Mouse (Mus musculus) cerebellum, postnatal 36 days (tissue): ENCODE results near the gene Olfr1175-ps.

Experiments
- DNase-seq, 2 experiments: peaks; one replicate each; pipeline ENCODE4 v3.0.0; 2021 to 2022; ENCODE audit warnings: mixed read lengths in 2 of 2

The Olfr1175-ps gene

GRCm38 (mm10) chr2:88327115-88327514 lies at the start of gene Olfr1175-ps:
Gene Olfr1175-ps, minus strand, starts transcription at chr2:88327215.
- DNase-seq = no peak

GRCm38 (mm10) chr2:88356304-88356703 lies 29.3 kb upstream of the Olfr1175-ps start:
- no peak for DNase-seq

- DNase-seq = no peak
Observed at GRCm38 (mm10) chr2:88346392-88346791, 19.4 kb upstream of the Olfr1175-ps start, which contains the start of gene Olfr1177-ps. Gene Olfr1177-ps, minus strand, starts transcription at chr2:88346492.

- DNase-seq = no peak
Observed at GRCm38 (mm10) chr2:88336421-88336820, 9.4 kb upstream of the Olfr1175-ps start, which contains the start of gene Olfr1176. Gene Olfr1176, plus strand, starts transcription at chr2:88336721.

- no peak for DNase-seq
Observed at GRCm38 (mm10) chr2:88315035-88315434, 12.0 kb downstream of the Olfr1175-ps start, which contains the start of gene Olfr1174-ps. Gene Olfr1174-ps, minus strand, starts transcription at chr2:88315135.

GRCm38 (mm10) chr2:88279775-88280174 lies 47.2 kb downstream of the Olfr1175-ps start, which contains the start of gene Olfr1173:
Gene Olfr1173, minus strand, starts transcription at chr2:88279875.
- DNase-seq = no peak
